Mouse (Mus musculus) lung, adult 2 months (tissue): ENCODE results near the gene Ppil1.

Experiments used
- CTCF ChIP-seq: fragments of 200-500 bp; IDR thresholded peaks from 2 replicates; pipeline ENCODE4 v1.5.1; 2011; ENCODE audit warnings: mild to moderate bottlenecking, low read length, control low read depth; ENCODE audit not compliant: insufficient read depth
- POLR2A ChIP-seq: fragments of 200-500 bp; IDR thresholded peaks from 2 replicates; pipeline ENCODE4 v1.6.1; 2011; ENCODE audit warnings: low read depth, mild to moderate bottlenecking, control low read depth, low read length, borderline replicate concordance; ENCODE audit errors: extremely low read depth

GRCm38 (mm10) chr17:29305871-29306270 lies 41.9 kb upstream of the Ppil1 start:
- no peak for TF ChIP-seq CTCF
- no peak for TF ChIP-seq POLR2A
